Mouse (Mus musculus): Measurements from ENCODE around the gene Magi2. TPM values are rescaled to one million over a fixed set of nuclear protein-coding genes. Genes with fewer than 3 reads are reported as not detected.
"Not testable (repeated sequence)": the region's sequence is repeated elsewhere in the genome, so short reads cannot be mapped to it uniquely, and the experiment has no call there.

Gene Magi2
- polyA plus RNA-seq, 1 experiment from 2014 or later: 5.0 TPM

GRCm38 (mm10) chr5:19292581-19292980 lies 65.7 kb downstream of the Magi2 start:
- ATAC-seq (ENCODE audit: insufficient read depth, low FRiP score, low read depth): no peak
- Histone ChIP-seq H3K9me3 (no peaks in the 10 kb centered on the region), H3K4me2 (no peak overlapping the region), H3K4me1 (no peaks in the 10 kb centered on the region), H3K27ac (no peak overlapping the region), H3K27me3 (replicated peaks) (no peaks in the 10 kb centered on the region), H3K9ac (no peak overlapping the region), H3K4me3 (replicated peaks) (no peak overlapping the region), H3K36me3 (no peaks in the 10 kb centered on the region)
- WGBS: 74% methylated on average over 3 of the region's 3 CpGs

GRCm38 (mm10) chr5:19306656-19307055 lies 79.8 kb downstream of the Magi2 start:
- Histone ChIP-seq H3K27me3 (replicated peaks) (no peaks in the 10 kb centered on the region), H3K9ac (no peak overlapping the region), H3K4me2 (no peak overlapping the region), H3K36me3 (no peaks in the 10 kb centered on the region), H3K4me1 (no peaks in the 10 kb centered on the region), H3K9me3 (no peaks in the 10 kb centered on the region), H3K4me3 (replicated peaks) (no peak overlapping the region), H3K27ac (no peak overlapping the region)
- no peak for ATAC-seq (ENCODE audit: insufficient read depth, low FRiP score, low read depth)
- 87% methylated on average over 6 of the region's 6 CpGs for WGBS

GRCm38 (mm10) chr5:19309870-19310269 lies 83.0 kb downstream of the Magi2 start:
- H3K36me3 ChIP-seq: no peaks in the 10 kb centered on the region
- no peak for ATAC-seq (ENCODE audit: insufficient read depth, low FRiP score, low read depth)
- WGBS: 57% methylated on average over 1 of the region's 1 CpGs
- no peaks in the 10 kb centered on the region for H3K4me1 ChIP-seq
- no peak overlapping the region for H3K4me2 ChIP-seq
- H3K27me3 ChIP-seq (replicated peaks): no peaks in the 10 kb centered on the region
- no peaks in the 10 kb centered on the region for H3K9me3 ChIP-seq
- no peak overlapping the region for H3K9ac ChIP-seq
- no peak overlapping the region for H3K27ac ChIP-seq
- H3K4me3 ChIP-seq (replicated peaks): no peak overlapping the region

GRCm38 (mm10) chr5:19322532-19322931 lies 95.7 kb downstream of the Magi2 start:
- WGBS: 66% methylated on average over 6 of the region's 6 CpGs
- Histone ChIP-seq H3K4me2 (no peak overlapping the region), H3K4me1 (no peaks in the 10 kb centered on the region), H3K9ac (no peak overlapping the region), H3K36me3 (no peaks in the 10 kb centered on the region), H3K4me3 (replicated peaks) (no peak overlapping the region), H3K27me3 (replicated peaks) (no peaks in the 10 kb centered on the region), H3K27ac (no peak overlapping the region), H3K9me3 (no peaks in the 10 kb centered on the region)
- ATAC-seq (ENCODE audit: insufficient read depth, low FRiP score, low read depth): no peak

GRCm38 (mm10) chr5:19337561-19337960 lies 110.7 kb downstream of the Magi2 start:
- ATAC-seq (ENCODE audit: insufficient read depth, low FRiP score, low read depth): no peak
- Histone ChIP-seq H3K36me3 (no peaks in the 10 kb centered on the region), H3K4me1 (no peaks in the 10 kb centered on the region), H3K27me3 (replicated peaks) (no peaks in the 10 kb centered on the region), H3K9me3 (no peaks in the 10 kb centered on the region), H3K9ac (no peak overlapping the region), H3K4me3 (replicated peaks) (no peak overlapping the region), H3K4me2 (no peak overlapping the region), H3K27ac (no peak overlapping the region)
- WGBS: 46% methylated on average over 2 of the region's 2 CpGs

GRCm38 (mm10) chr5:19368175-19368574 lies 141.3 kb downstream of the Magi2 start:
- H3K27ac ChIP-seq: no peak overlapping the region
- H3K4me3 ChIP-seq (replicated peaks): no peak overlapping the region
- 78% methylated on average over 1 of the region's 1 CpGs for WGBS
- no peaks in the 10 kb centered on the region for H3K9me3 ChIP-seq
- no peak overlapping the region for H3K9ac ChIP-seq
- no peak for ATAC-seq (ENCODE audit: insufficient read depth, low FRiP score, low read depth)
- H3K4me1 ChIP-seq: no peaks in the 10 kb centered on the region
- no peaks in the 10 kb centered on the region for H3K27me3 ChIP-seq (replicated peaks)
- no peaks in the 10 kb centered on the region for H3K36me3 ChIP-seq
- no peak overlapping the region for H3K4me2 ChIP-seq

GRCm38 (mm10) chr5:19395876-19396275 lies 169.0 kb downstream of the Magi2 start:
- H3K36me3 ChIP-seq: no peaks in the 10 kb centered on the region

GRCm38 (mm10) chr5:19400299-19400698 lies 173.5 kb downstream of the Magi2 start:
- WGBS: 78% methylated on average over 4 of the region's 4 CpGs

More at GRCm38 (mm10) chr5:19395876-19396275, 169.0 kb downstream of the Magi2 start:
- H3K4me1 ChIP-seq: no peaks in the 10 kb centered on the region
- no peaks in the 10 kb centered on the region for H3K27me3 ChIP-seq (replicated peaks)
- no peaks in the 10 kb centered on the region for H3K9me3 ChIP-seq
- no peak for ATAC-seq (ENCODE audit: insufficient read depth, low FRiP score, low read depth)
- H3K4me2 ChIP-seq: no peak overlapping the region
- no peak overlapping the region for H3K9ac ChIP-seq
- no peak overlapping the region for H3K27ac ChIP-seq
- no peak overlapping the region for H3K4me3 ChIP-seq (replicated peaks)
- WGBS: 54% methylated on average over 3 of the region's 3 CpGs

GRCm38 (mm10) chr5:19400738-19401408 lies 174.0 kb downstream of the Magi2 start:
- WGBS: 41% methylated on average over 5 of the region's 5 CpGs
- no peak for ATAC-seq (ENCODE audit: insufficient read depth, low FRiP score, low read depth)
- H3K27me3 ChIP-seq (replicated peaks): no peaks in the 10 kb centered on the region

More at GRCm38 (mm10) chr5:19400299-19400698, 173.5 kb downstream of the Magi2 start:
- Histone ChIP-seq H3K4me1 (no peaks in the 10 kb centered on the region), H3K4me3 (replicated peaks) (no peak overlapping the region), H3K36me3 (no peaks in the 10 kb centered on the region), H3K9me3 (no peaks in the 10 kb centered on the region), H3K9ac (no peak overlapping the region), H3K4me2 (no peak overlapping the region), H3K27me3 (replicated peaks) (no peaks in the 10 kb centered on the region), H3K27ac (no peak overlapping the region)
- no peak for ATAC-seq (ENCODE audit: insufficient read depth, low FRiP score, low read depth)

GRCm38 (mm10) chr5:19404268-19404667 lies 177.4 kb downstream of the Magi2 start:
- not testable (repeated sequence) for H3K4me3 ChIP-seq (replicated peaks); ATAC-seq (ENCODE audit: insufficient read depth, low FRiP score, low read depth); H3K9me3 ChIP-seq; H3K27ac ChIP-seq; H3K36me3 ChIP-seq; H3K27me3 ChIP-seq (replicated peaks); H3K4me2 ChIP-seq; H3K9ac ChIP-seq; H3K4me1 ChIP-seq
- 79% methylated on average over 1 of the region's 1 CpGs for WGBS

More at GRCm38 (mm10) chr5:19400738-19401408, 174.0 kb downstream of the Magi2 start:
- Histone ChIP-seq H3K36me3 (no peaks in the 10 kb centered on the region), H3K4me1 (no peaks in the 10 kb centered on the region), H3K4me2 (no peak overlapping the region), H3K4me3 (replicated peaks) (no peak overlapping the region), H3K27ac (no peak overlapping the region), H3K9ac (no peak overlapping the region), H3K9me3 (no peaks in the 10 kb centered on the region)

- 70% methylated on average over 4 of the region's 4 CpGs for WGBS
Measured at GRCm38 (mm10) chr5:19414556-19414955, 187.7 kb downstream of the Magi2 start.

GRCm38 (mm10) chr5:19429290-19429689 lies 202.5 kb downstream of the Magi2 start:
- Histone ChIP-seq H3K27ac (no peak overlapping the region), H3K4me1 (no peaks in the 10 kb centered on the region), H3K9me3 (no peaks in the 10 kb centered on the region), H3K4me2 (no peak overlapping the region), H3K9ac (no peak overlapping the region), H3K36me3 (no peaks in the 10 kb centered on the region), H3K4me3 (replicated peaks) (no peak overlapping the region), H3K27me3 (replicated peaks) (no peaks in the 10 kb centered on the region)
- ATAC-seq (ENCODE audit: insufficient read depth, low FRiP score, low read depth): no peak
- WGBS: 23% methylated on average over 2 of the region's 2 CpGs

More at GRCm38 (mm10) chr5:19414556-19414955, 187.7 kb downstream of the Magi2 start:
- Histone ChIP-seq H3K4me2 (no peak overlapping the region), H3K4me1 (no peaks in the 10 kb centered on the region), H3K36me3 (no peaks in the 10 kb centered on the region), H3K9me3 (no peaks in the 10 kb centered on the region), H3K27me3 (replicated peaks) (no peaks in the 10 kb centered on the region), H3K9ac (no peak overlapping the region), H3K27ac (no peak overlapping the region), H3K4me3 (replicated peaks) (no peak overlapping the region)
- ATAC-seq (ENCODE audit: insufficient read depth, low FRiP score, low read depth): no peak

- H3K4me2 ChIP-seq: no peak overlapping the region
- no peaks in the 10 kb centered on the region for H3K27me3 ChIP-seq (replicated peaks)
- no peak overlapping the region for H3K4me3 ChIP-seq (replicated peaks)
- H3K9me3 ChIP-seq: no peaks in the 10 kb centered on the region
- no peak for ATAC-seq (ENCODE audit: insufficient read depth, low FRiP score, low read depth)
- no peaks in the 10 kb centered on the region for H3K36me3 ChIP-seq
- no peaks in the 10 kb centered on the region for H3K4me1 ChIP-seq
- H3K9ac ChIP-seq: no peak overlapping the region
- H3K27ac ChIP-seq: no peak overlapping the region
Measured at GRCm38 (mm10) chr5:19462541-19462940, 235.7 kb downstream of the Magi2 start.
